Mouse (Mus musculus) c-Kit-positive CD71-positive TER-119-positive erythroid progenitor cells, embryonic 14.5 days (primary cell): ENCODE data around the gene Gm20816.
"Not testable (repeated sequence)": the region's sequence is repeated elsewhere in the genome, so short reads cannot be mapped to it uniquely, and the experiment has no call there.

ENCODE experiments used
- DNase-seq: peaks from one replicate; pipeline ENCODE4 v3.0.0-alpha.2; 2013; ENCODE audit warnings: low spot score

Gm20816 gene

GRCm38 (mm10) chrY:68537655-68538054 lies at the start of gene Gm20816:
Gene Gm20816 (plus strand): TSS chrY:68537955.
- not testable (repeated sequence) for DNase-seq
